ENCODE assay signal across 17 mouse cellular contexts in the genomic region with DNA sequence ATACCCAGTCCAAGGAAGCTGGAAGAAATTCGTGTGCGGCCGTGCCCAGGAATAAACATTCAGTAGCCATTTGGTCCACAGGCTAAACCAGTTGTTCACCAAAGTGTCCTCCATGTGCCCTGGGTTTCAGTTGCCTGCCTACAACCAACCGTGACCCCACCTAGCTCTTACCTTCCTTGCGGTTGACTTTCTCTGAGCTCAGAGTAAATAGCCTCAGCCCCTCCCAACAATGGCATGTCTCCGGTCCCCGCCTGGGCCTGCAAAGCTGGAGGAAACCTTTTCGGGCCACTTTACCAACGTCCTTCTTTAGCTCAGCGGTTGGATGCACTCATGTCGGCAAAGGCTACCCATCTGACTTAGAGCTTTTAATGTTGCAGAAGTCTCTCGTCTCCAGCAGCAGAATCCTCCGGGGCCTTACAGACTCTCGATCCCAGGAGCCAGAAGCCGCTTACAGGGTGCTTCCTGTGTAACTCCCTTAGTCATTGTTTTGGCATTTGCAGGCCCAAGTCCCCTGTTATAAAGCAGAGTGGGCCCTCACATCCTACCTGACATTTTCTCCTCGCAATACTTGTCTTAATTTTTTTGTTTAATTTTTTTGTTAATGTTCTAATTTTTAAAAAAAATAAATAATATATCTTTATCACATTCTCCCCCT. TPM values are rescaled to one million over a fixed set of nuclear protein-coding genes. Genes with fewer than 3 reads are reported as not detected.
A peak's percentile ranks its signal among the peaks of the same experiment; 100 is the strongest.
DNase-seq lines count a peak whose midpoint lies in the region; ATAC-seq and TF ChIP-seq lines count a peak whose summit lies in the region.
"Had no signal": no experiment of that assay in that cellular context is flagged by ENCODE, and none has a peak within 500 bp of the region (broad histone marks: within the 10 kb centered on the region; RNA-seq: fewer than 3 reads in every experiment).

No protein-coding gene starts in this region.

- DNase-seq in urinary bladder, postnatal 36 days (ENCODE audit: low spot score in 2 of 2) = peak; percentile 34 to 59
- no peak for DNase-seq in urinary bladder, postnatal 25 days (ENCODE audit: low spot score)
- peak; percentile 29 for DNase-seq in embryonic facial prominence, embryonic 10.5 days (ENCODE audit: low spot score)
- peak; percentile 63 for DNase-seq in stomach, postnatal 0 days (ENCODE audit: low spot score)
- no peak for DNase-seq in midbrain, embryonic 14.5 days
- no peak for DNase-seq in forebrain, embryonic 10.5 days (ENCODE audit: extremely low spot score, low spot score)
- DNase-seq in thymus, postnatal 0 days (ENCODE audit: low spot score) = no peak
- DNase-seq: adrenal gland, postnatal 10 days; cerebellum, adult 8-10 months; forebrain, postnatal 0 days; heart, adult 11 months; heart, postnatal 4 days; liver, embryonic 13.5 days; thymus, postnatal 36 days had no signal

- peaks cover 26% of the 10 kb centered on the region; the same call in 1 of the 2 replicates for H3K27me3 ChIP-seq in embryonic facial prominence, embryonic 10.5 days (replicated peaks; ENCODE audit: low read depth, poor library complexity, severe bottlenecking)
- no peaks in the 10 kb centered on the region; the same call in 1 of the 2 replicates for H3K27me3 ChIP-seq in lung, embryonic 16.5 days (ENCODE audit: control insufficient read depth, insufficient read depth, low read depth, low read length)
- no peaks in the 10 kb centered on the region for H3K27me3 ChIP-seq in stomach, postnatal 0 days (ENCODE audit: control insufficient read depth, insufficient read depth, low read length)
- H3K27me3 ChIP-seq in midbrain, embryonic 14.5 days (ENCODE audit: control insufficient read depth, insufficient read depth, low read length) = peaks cover 13% of the 10 kb centered on the region
- peaks cover 30% of the 10 kb centered on the region for H3K27me3 ChIP-seq in forebrain, embryonic 10.5 days (ENCODE audit: poor library complexity, severe bottlenecking)
- H3K27me3 ChIP-seq: embryonic facial prominence, embryonic 15.5 days had no signal

- peak overlapping the region; percentile 6; the same call in 1 of the 2 replicates for H3K9ac ChIP-seq in lung, embryonic 16.5 days (ENCODE audit: low read length)
- 0 out of 2 replicates have a peak overlapping the region, but pooled peaks have one; percentile 5 for H3K9ac ChIP-seq in stomach, postnatal 0 days (ENCODE audit: low read length)
- H3K9ac ChIP-seq in midbrain, embryonic 14.5 days (replicated peaks; ENCODE audit: low read length) = no peak overlapping the region
- H3K9ac ChIP-seq: embryonic facial prominence, embryonic 15.5 days; forebrain, postnatal 0 days; liver, embryonic 13.5 days had no signal

- 42% methylated on average over 16 of the region's 16 CpGs for WGBS in embryonic facial prominence, embryonic 10.5 days
- 32% methylated on average over 16 of the region's 16 CpGs for WGBS in lung, embryonic 16.5 days
- WGBS in stomach, postnatal 0 days = 31% methylated on average over 16 of the region's 16 CpGs
- 50% methylated on average over 16 of the region's 16 CpGs for WGBS in midbrain, embryonic 14.5 days
- WGBS in forebrain, embryonic 10.5 days = 45% methylated on average over 16 of the region's 16 CpGs

- H3K9me3 ChIP-seq in embryonic facial prominence, embryonic 10.5 days = no peaks in the 10 kb centered on the region
- no peaks in the 10 kb centered on the region for H3K9me3 ChIP-seq in lung, embryonic 16.5 days (ENCODE audit: control insufficient read depth, low read length)
- H3K9me3 ChIP-seq in stomach, postnatal 0 days (ENCODE audit: control insufficient read depth, low read length) = no peaks in the 10 kb centered on the region
- no peaks in the 10 kb centered on the region for H3K9me3 ChIP-seq in midbrain, embryonic 14.5 days (ENCODE audit: control insufficient read depth, low read length)
- no peaks in the 10 kb centered on the region for H3K9me3 ChIP-seq in forebrain, embryonic 10.5 days
- H3K9me3 ChIP-seq: embryonic facial prominence, embryonic 15.5 days; liver, embryonic 13.5 days had no signal

- no peak overlapping the region; the same call in 1 of the 2 replicates for H3K27ac ChIP-seq in embryonic facial prominence, embryonic 10.5 days (replicated peaks)
- peak overlapping the region; percentile 71 for H3K27ac ChIP-seq in lung, embryonic 16.5 days (ENCODE audit: low read length)
- H3K27ac ChIP-seq in stomach, postnatal 0 days (replicated peaks) = peak overlapping the region; percentile 74
- H3K27ac ChIP-seq in midbrain, embryonic 14.5 days (replicated peaks; ENCODE audit: low read depth, low read length) = no peak overlapping the region
- no peak overlapping the region for H3K27ac ChIP-seq in forebrain, embryonic 10.5 days
- H3K27ac ChIP-seq: embryonic facial prominence, embryonic 15.5 days; kidney, postnatal 0 days; liver, embryonic 13.5 days had no signal

- H3K4me2 ChIP-seq in lung, embryonic 16.5 days (ENCODE audit: low read depth, low read length) = no peak overlapping the region; the same call in 1 of the 2 replicates
- no peak overlapping the region for H3K4me2 ChIP-seq in stomach, postnatal 0 days (replicated peaks; ENCODE audit: low read depth)
- H3K4me2 ChIP-seq in midbrain, embryonic 14.5 days (ENCODE audit: low read length) = no peak overlapping the region
- H3K4me2 ChIP-seq: embryonic facial prominence, embryonic 15.5 days; liver, embryonic 13.5 days had no signal

- peak; percentile 37 for TF ChIP-seq EP300 in stomach, postnatal 0 days (optimal IDR thresholded peaks at IDR 0.05)

- no peaks in the 10 kb centered on the region for H3K36me3 ChIP-seq in embryonic facial prominence, embryonic 10.5 days (replicated peaks)
- H3K36me3 ChIP-seq in lung, embryonic 16.5 days (ENCODE audit: control insufficient read depth, insufficient read depth, low read length) = no peaks in the 10 kb centered on the region
- no peaks in the 10 kb centered on the region for H3K36me3 ChIP-seq in stomach, postnatal 0 days (ENCODE audit: control insufficient read depth, insufficient read depth, low read length)
- H3K36me3 ChIP-seq in midbrain, embryonic 14.5 days (ENCODE audit: control insufficient read depth, insufficient read depth, low read length) = no peaks in the 10 kb centered on the region
- H3K36me3 ChIP-seq in forebrain, embryonic 10.5 days (replicated peaks) = no peaks in the 10 kb centered on the region
- H3K36me3 ChIP-seq: embryonic facial prominence, embryonic 15.5 days; liver, embryonic 13.5 days had no signal

- H3K4me3 ChIP-seq in embryonic facial prominence, embryonic 10.5 days = no peak overlapping the region
- no peak overlapping the region for H3K4me3 ChIP-seq in lung, embryonic 16.5 days (ENCODE audit: low read length)
- H3K4me3 ChIP-seq in stomach, postnatal 0 days (ENCODE audit: low read depth, low read length) = no peak overlapping the region
- H3K4me3 ChIP-seq in midbrain, embryonic 14.5 days (replicated peaks; ENCODE audit: low read depth, low read length) = no peak overlapping the region
- no peak overlapping the region for H3K4me3 ChIP-seq in forebrain, embryonic 10.5 days
- H3K4me3 ChIP-seq: embryonic facial prominence, embryonic 15.5 days; liver, embryonic 13.5 days had no signal

- no peak for TF ChIP-seq CTCF in stomach, postnatal 0 days (IDR thresholded peaks at IDR 0.05; ENCODE audit: low read depth)

- ATAC-seq in lung, embryonic 16.5 days (ENCODE audit: low read depth) = peak; percentile 58
- peak; percentile 75 for ATAC-seq in stomach, postnatal 0 days (ENCODE audit: low FRiP score, low TSS enrichment)
- no peak for ATAC-seq in midbrain, embryonic 14.5 days (ENCODE audit: low FRiP score, low TSS enrichment)
- ATAC-seq: forebrain, postnatal 0 days had no signal

- peaks cover 25% of the 10 kb centered on the region for H3K4me1 ChIP-seq in embryonic facial prominence, embryonic 10.5 days
- peaks cover 15% of the 10 kb centered on the region for H3K4me1 ChIP-seq in lung, embryonic 16.5 days (replicated peaks; ENCODE audit: control insufficient read depth, insufficient read depth, low read length)
- 0 out of 2 replicates have a peak, but pooled peaks cover 4% of the 10 kb centered on the region for H3K4me1 ChIP-seq in stomach, postnatal 0 days (replicated peaks; ENCODE audit: control insufficient read depth, insufficient read depth)
- peaks cover 4% of the 10 kb centered on the region; the same call in 1 of the 2 replicates for H3K4me1 ChIP-seq in midbrain, embryonic 14.5 days (ENCODE audit: control insufficient read depth, insufficient read depth, low read length)
- H3K4me1 ChIP-seq in forebrain, embryonic 10.5 days = peaks cover 27% of the 10 kb centered on the region
- H3K4me1 ChIP-seq: liver, embryonic 13.5 days had no signal

RNA-seq across cellular contexts. Expression of a gene that starts 3.1 kb away (rescaled TPM):
- polyA plus RNA-seq in embryonic facial prominence, embryonic 10.5 days (2016; fragmentation: Nextera tagmentation; extraction: Ambion mirVana) = 59.8 and 62.7 TPM in 2 replicates
- 486 and 558 TPM in 2 replicates for polyA plus RNA-seq in lung, embryonic 16.5 days (2015; fragmentation: Nextera tagmentation; extraction: Ambion mirVana)
- 123 and 147 TPM in 2 replicates for polyA plus RNA-seq in stomach, postnatal 0 days (2015; fragmentation: Nextera tagmentation; extraction: Ambion mirVana)
- 0.61 and 1.2 TPM in 2 replicates for polyA plus RNA-seq in midbrain, embryonic 14.5 days (2014; fragmentation: Nextera tagmentation; extraction: Ambion mirVana)
- 57.8 and 71.3 TPM in 2 replicates for polyA plus RNA-seq in forebrain, embryonic 10.5 days (2016; fragmentation: Nextera tagmentation; extraction: Ambion mirVana)
- polyA plus RNA-seq in thymus, postnatal 0 days (2015; fragmentation: Nextera tagmentation; extraction: Ambion mirVana) = 51.3 and 53.4 TPM in 2 replicates

RNA-seq across cellular contexts. Expression of a gene that starts 14.1 kb away (rescaled TPM):
- not detected in 2 replicates for polyA plus RNA-seq in embryonic facial prominence, embryonic 10.5 days (2016; fragmentation: Nextera tagmentation; extraction: Ambion mirVana)
- not detected in 2 replicates for polyA plus RNA-seq in lung, embryonic 16.5 days (2015; fragmentation: Nextera tagmentation; extraction: Ambion mirVana)
- polyA plus RNA-seq in stomach, postnatal 0 days (2015; fragmentation: Nextera tagmentation; extraction: Ambion mirVana) = not detected in 2 replicates
- polyA plus RNA-seq in midbrain, embryonic 14.5 days (2014; fragmentation: Nextera tagmentation; extraction: Ambion mirVana) = not detected in 2 replicates
- not detected in 2 replicates for polyA plus RNA-seq in forebrain, embryonic 10.5 days (2016; fragmentation: Nextera tagmentation; extraction: Ambion mirVana)
- not detected in 2 replicates for polyA plus RNA-seq in thymus, postnatal 0 days (2015; fragmentation: Nextera tagmentation; extraction: Ambion mirVana)
- polyA plus RNA-seq: embryonic facial prominence, embryonic 15.5 days; forebrain, postnatal 0 days; kidney, postnatal 0 days; liver, embryonic 13.5 days had no signal

RNA-seq across cellular contexts. Expression of a gene that starts 26.1 kb away (rescaled TPM):
- polyA plus RNA-seq in embryonic facial prominence, embryonic 10.5 days (2016; fragmentation: Nextera tagmentation; extraction: Ambion mirVana) = not detected in 2 replicates
- 0.92 and 1.4 TPM in 2 replicates for polyA plus RNA-seq in lung, embryonic 16.5 days (2015; fragmentation: Nextera tagmentation; extraction: Ambion mirVana)
- 0.75 and 1.1 TPM in 2 replicates for polyA plus RNA-seq in stomach, postnatal 0 days (2015; fragmentation: Nextera tagmentation; extraction: Ambion mirVana)
- not detected in 2 replicates for polyA plus RNA-seq in midbrain, embryonic 14.5 days (2014; fragmentation: Nextera tagmentation; extraction: Ambion mirVana)
- polyA plus RNA-seq in forebrain, embryonic 10.5 days (2016; fragmentation: Nextera tagmentation; extraction: Ambion mirVana) = not detected in 2 replicates
- not detected in 2 replicates for polyA plus RNA-seq in thymus, postnatal 0 days (2015; fragmentation: Nextera tagmentation; extraction: Ambion mirVana)
- polyA plus RNA-seq: kidney, postnatal 0 days had no signal

RNA-seq across cellular contexts. Expression of a gene that starts 34.3 kb away (rescaled TPM):
- not detected in 2 replicates for polyA plus RNA-seq in embryonic facial prominence, embryonic 10.5 days (2016; fragmentation: Nextera tagmentation; extraction: Ambion mirVana)
- polyA plus RNA-seq in lung, embryonic 16.5 days (2015; fragmentation: Nextera tagmentation; extraction: Ambion mirVana) = not detected in 2 replicates
- not detected in 2 replicates for polyA plus RNA-seq in stomach, postnatal 0 days (2015; fragmentation: Nextera tagmentation; extraction: Ambion mirVana)
- polyA plus RNA-seq in midbrain, embryonic 14.5 days (2014; fragmentation: Nextera tagmentation; extraction: Ambion mirVana) = not detected in 2 replicates
- not detected in 2 replicates for polyA plus RNA-seq in forebrain, embryonic 10.5 days (2016; fragmentation: Nextera tagmentation; extraction: Ambion mirVana)
- not detected in 2 replicates for polyA plus RNA-seq in thymus, postnatal 0 days (2015; fragmentation: Nextera tagmentation; extraction: Ambion mirVana)
- polyA plus RNA-seq: embryonic facial prominence, embryonic 15.5 days; forebrain, postnatal 0 days; liver, embryonic 13.5 days had no signal

RNA-seq across cellular contexts. Expression of a gene that starts 54.2 kb away (rescaled TPM):
- polyA plus RNA-seq in embryonic facial prominence, embryonic 10.5 days (2016; fragmentation: Nextera tagmentation; extraction: Ambion mirVana) = not detected in 2 replicates
- polyA plus RNA-seq in lung, embryonic 16.5 days (2015; fragmentation: Nextera tagmentation; extraction: Ambion mirVana) = not detected in 2 replicates
- not detected in 2 replicates for polyA plus RNA-seq in stomach, postnatal 0 days (2015; fragmentation: Nextera tagmentation; extraction: Ambion mirVana)
- not detected in 2 replicates for polyA plus RNA-seq in midbrain, embryonic 14.5 days (2014; fragmentation: Nextera tagmentation; extraction: Ambion mirVana)
- not detected in 2 replicates for polyA plus RNA-seq in forebrain, embryonic 10.5 days (2016; fragmentation: Nextera tagmentation; extraction: Ambion mirVana)
- not detected in 2 replicates for polyA plus RNA-seq in thymus, postnatal 0 days (2015; fragmentation: Nextera tagmentation; extraction: Ambion mirVana)
- polyA plus RNA-seq: embryonic facial prominence, embryonic 15.5 days; forebrain, postnatal 0 days; kidney, postnatal 0 days; liver, embryonic 13.5 days had no signal

Comparison
In these comparisons a context has a peak if more than half of its experiments do, and no peak if none do; other contexts are left out.
1. DNase-seq: peak in urinary bladder, postnatal 36 days (2 of 2), embryonic facial prominence, embryonic 10.5 days (single experiment) and stomach, postnatal 0 days (single experiment); none in urinary bladder, postnatal 25 days (single experiment), midbrain, embryonic 14.5 days (single experiment), forebrain, embryonic 10.5 days (single experiment) and thymus, postnatal 0 days (single experiment).
2. H3K27ac ChIP-seq: peak in lung, embryonic 16.5 days (single experiment) and stomach, postnatal 0 days (single experiment); none in embryonic facial prominence, embryonic 10.5 days (single experiment), midbrain, embryonic 14.5 days (single experiment) and forebrain, embryonic 10.5 days (single experiment).
3. RNA of a gene that starts 3.1 kb away (polyA plus RNA-seq): 486 to 558 TPM in lung, embryonic 16.5 days, 123 to 147 TPM in stomach, postnatal 0 days, 57.8 to 71.3 TPM in forebrain, embryonic 10.5 days, 59.8 to 62.7 TPM in embryonic facial prominence, embryonic 10.5 days and 51.3 to 53.4 TPM in thymus, postnatal 0 days; 0.61 to 1.2 TPM in midbrain, embryonic 14.5 days; every median in the first group is over 10 times any median in the second.